Mouse (Mus musculus): Measurements from ENCODE around the gene Tomm40l. TPM values are rescaled to one million over a fixed set of nuclear protein-coding genes. Genes with fewer than 3 reads are reported as not detected.

Tomm40l gene
- polyA plus RNA-seq, 1 experiment from 2014 or later: 32.4 TPM

DNA sequence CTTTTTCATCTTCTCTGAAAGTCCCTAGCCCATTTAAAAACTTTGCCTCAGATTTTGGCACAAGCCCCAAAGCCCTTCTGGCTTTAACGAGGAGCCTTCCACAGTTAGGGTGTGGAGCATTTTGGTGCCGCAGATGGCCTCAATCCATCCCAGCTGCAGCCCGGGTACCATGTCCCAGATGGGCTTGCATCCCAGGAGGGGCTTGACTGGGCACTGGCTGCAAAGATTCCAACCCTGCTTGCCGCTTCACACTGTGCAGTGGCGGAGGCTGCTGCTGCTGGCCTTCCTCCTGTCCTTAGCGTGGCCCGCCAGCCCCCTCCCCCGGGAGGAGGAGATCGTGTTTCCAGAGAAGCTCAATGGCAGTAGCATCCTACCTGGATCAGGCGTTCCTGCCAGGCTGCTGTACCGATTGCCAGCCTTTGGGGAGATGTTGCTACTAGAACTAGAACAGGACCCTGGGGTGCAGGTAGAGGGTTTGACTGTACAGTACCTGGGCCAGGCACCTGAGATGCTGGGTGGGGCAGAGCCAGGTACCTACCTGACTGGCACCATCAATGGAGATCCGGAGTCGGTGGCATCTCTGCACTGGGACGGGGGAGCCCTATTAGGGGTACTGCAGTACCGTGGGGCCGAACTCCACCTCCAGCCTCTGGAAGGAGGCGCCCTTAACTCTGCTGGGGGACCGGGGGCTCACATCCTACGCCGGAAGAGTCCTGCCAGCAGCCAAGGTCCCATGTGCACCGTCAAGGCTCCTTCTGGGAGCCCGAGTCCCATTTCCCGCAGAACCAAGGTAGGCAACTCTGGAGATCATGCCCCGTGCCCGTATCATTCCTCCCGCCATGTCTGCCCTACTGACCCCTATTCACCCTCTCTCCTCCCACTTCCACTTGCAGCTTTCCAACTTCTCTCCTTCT is 28.6 kb upstream of the Tomm40l start, which contains the start of gene Ndufs2:
Gene Ndufs2 (minus strand): TSS at position 709 of the 914 bp plus-strand sequence.
- H3K27me3 ChIP-seq (ENCODE audit: insufficient read depth, low read length): no peaks in the 10 kb centered on the region
- peak within 1 kb of the TSS; percentile 86 for H3K27ac ChIP-seq
- H3K4me3 ChIP-seq (replicated peaks; ENCODE audit: low read depth, low read length): peak within 1 kb of the TSS; percentile 33
- no peak for DNase-seq (ENCODE audit: low spot score)
- H3K9ac ChIP-seq (ENCODE audit: low read depth, low read length): peak within 1 kb of the TSS; percentile 60
- ATAC-seq (replicated peaks; ENCODE audit: low FRiP score, low read depth): no peak
- no peak for TF ChIP-seq CTCF (IDR thresholded peaks at IDR 0.05; ENCODE audit: low read depth)
- peaks cover 34% of the 10 kb centered on the region for H3K4me1 ChIP-seq (replicated peaks; ENCODE audit: insufficient read depth, low read length)
- no peaks in the 10 kb centered on the region for H3K36me3 ChIP-seq (ENCODE audit: insufficient read depth, low read length)
- 6% methylated on average over 26 of the region's 26 CpGs for WGBS
- H3K4me2 ChIP-seq (ENCODE audit: low read length): peak within 1 kb of the TSS; percentile 75
- no peaks in the 10 kb centered on the region for H3K9me3 ChIP-seq (replicated peaks; ENCODE audit: low read length)

DNA sequence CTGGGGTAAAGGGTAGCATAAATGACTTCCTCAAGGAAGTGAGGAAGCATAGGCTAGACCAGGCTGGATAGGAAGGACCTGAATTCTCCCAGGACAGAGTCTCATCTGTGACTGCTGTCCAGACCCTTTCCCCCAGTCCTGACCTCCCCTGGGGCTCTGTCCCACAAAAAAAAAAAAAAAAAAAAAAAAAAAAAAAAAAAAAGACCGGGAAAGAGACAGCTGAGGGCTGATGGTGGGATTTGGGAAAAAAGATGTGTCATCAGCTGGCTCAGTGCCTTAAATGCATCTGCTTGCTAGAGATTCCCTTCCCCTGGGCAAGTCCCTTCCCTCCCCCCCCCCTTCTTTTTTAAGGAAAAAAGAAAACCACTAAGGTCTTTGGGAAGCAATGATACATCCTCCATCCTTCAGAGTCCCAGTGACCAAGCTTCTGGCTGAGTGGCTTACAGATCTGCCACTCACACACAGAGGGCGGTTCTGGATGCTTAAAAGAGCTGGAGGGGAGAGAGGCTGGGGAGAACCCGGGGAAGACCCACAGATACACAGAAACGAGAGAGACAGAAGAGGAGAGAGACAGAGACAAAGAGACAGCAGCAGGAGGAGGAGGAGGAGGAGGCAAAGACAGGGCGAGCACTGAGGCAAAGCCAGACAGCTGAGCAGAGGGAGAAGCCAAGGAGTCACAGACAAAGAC is 27.7 kb upstream of the Tomm40l start, which contains the start of gene Adamts4:
Gene Adamts4 (plus strand): TSS at position 509 of the 688 bp plus-strand sequence.
- DNase-seq (ENCODE audit: low spot score) (peak; percentile 87), ATAC-seq (replicated peaks; ENCODE audit: low FRiP score, low read depth) (no peak)
- Histone ChIP-seq H3K27me3 (ENCODE audit: insufficient read depth, low read length) (no peaks in the 10 kb centered on the region), H3K9me3 (replicated peaks; ENCODE audit: low read length) (no peaks in the 10 kb centered on the region), H3K36me3 (ENCODE audit: insufficient read depth, low read length) (0 out of 2 replicates have a peak, but pooled peaks cover 4% of the 10 kb centered on the region), H3K4me1 (replicated peaks; ENCODE audit: insufficient read depth, low read length) (peaks cover 38% of the 10 kb centered on the region), H3K27ac (peak within 1 kb of the TSS; percentile 86), H3K4me2 (ENCODE audit: low read length) (peak within 1 kb of the TSS; percentile 75), H3K4me3 (replicated peaks; ENCODE audit: low read depth, low read length) (peak within 1 kb of the TSS; percentile 33), H3K9ac (ENCODE audit: low read depth, low read length) (peak within 1 kb of the TSS; percentile 60)
- WGBS: 18% methylated on average over 5 of the region's 5 CpGs
- no peak for TF ChIP-seq CTCF (IDR thresholded peaks at IDR 0.05; ENCODE audit: low read depth)

DNA sequence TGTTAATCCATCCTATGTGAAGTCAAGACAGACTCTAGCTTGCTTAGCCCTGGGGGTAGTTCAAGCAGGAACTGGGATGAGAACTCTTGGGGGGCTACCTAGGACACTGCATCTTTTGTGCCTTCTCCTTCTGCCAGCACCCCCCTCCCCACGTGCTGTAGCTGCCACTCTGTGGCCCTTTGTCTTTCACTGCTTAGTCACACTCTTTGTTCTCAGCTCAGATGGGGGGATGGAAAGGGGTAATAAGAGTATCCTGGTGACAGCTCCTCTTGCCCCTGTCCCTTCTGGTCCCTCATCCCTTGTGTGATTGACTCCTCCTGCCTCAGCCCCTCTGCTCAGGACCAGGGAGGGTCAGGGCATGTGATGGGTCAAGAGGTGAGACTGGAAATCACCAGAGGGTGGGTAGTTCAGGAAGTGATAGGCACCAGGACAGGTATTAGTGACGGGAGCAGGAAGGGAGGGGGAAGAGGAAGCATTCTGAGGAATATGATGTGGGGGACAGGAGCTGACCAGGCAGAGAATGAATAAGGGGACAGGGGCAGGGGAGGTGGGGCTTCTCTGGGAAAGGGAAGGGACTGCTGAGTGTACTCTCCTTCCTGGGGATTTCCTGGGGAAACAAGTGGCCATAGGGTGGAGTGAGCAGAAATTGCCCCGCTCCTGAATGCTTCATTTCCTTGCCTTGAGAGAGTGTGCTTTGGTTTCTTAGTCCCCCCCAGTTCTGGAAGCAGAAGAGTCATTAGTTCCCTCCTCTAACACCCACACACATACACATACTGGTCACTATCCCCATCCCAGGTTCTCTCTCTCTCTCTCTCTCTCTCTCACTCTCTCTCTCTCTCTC is 26.3 kb upstream of the Tomm40l start:
- Histone ChIP-seq H3K4me2 (ENCODE audit: low read length) (no peak overlapping the region), H3K4me3 (replicated peaks; ENCODE audit: low read depth, low read length) (no peak overlapping the region), H3K9ac (ENCODE audit: low read depth, low read length) (no peak overlapping the region), H3K36me3 (ENCODE audit: insufficient read depth, low read length) (0 out of 2 replicates have a peak, but pooled peaks cover 4% of the 10 kb centered on the region), H3K9me3 (replicated peaks; ENCODE audit: low read length) (no peaks in the 10 kb centered on the region), H3K27me3 (ENCODE audit: insufficient read depth, low read length) (no peaks in the 10 kb centered on the region), H3K4me1 (replicated peaks; ENCODE audit: insufficient read depth, low read length) (peaks cover 38% of the 10 kb centered on the region), H3K27ac (peak overlapping the region; percentile 75)
- DNase-seq (ENCODE audit: low spot score): peak; percentile 61
- ATAC-seq (replicated peaks; ENCODE audit: low FRiP score, low read depth): no peak
- 44% methylated on average over 3 of the region's 3 CpGs for WGBS
- no peak for TF ChIP-seq CTCF (IDR thresholded peaks at IDR 0.05; ENCODE audit: low read depth)

DNA sequence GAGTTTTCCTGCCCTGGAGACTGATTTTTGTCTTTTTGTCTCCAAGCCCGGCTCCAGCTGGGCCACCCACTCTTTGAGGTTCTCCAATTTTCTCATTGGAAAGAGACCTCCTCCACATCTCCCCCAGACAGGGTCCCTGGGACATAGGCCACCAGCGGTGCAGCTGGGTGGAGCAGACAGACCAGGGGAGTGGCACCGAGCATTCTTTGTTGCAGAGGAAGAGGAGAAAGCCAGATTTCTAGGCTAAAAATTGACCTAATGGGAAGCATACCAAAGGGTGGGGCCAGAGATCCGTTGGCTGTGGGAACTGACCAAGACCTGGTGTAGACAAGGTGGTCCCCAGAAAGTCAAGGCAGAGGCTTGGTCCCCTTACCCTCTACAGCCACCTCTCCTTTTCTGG is 25.6 kb upstream of the Tomm40l start:
- no peak overlapping the region for H3K4me3 ChIP-seq (replicated peaks; ENCODE audit: low read depth, low read length)
- ATAC-seq (replicated peaks; ENCODE audit: low FRiP score, low read depth) (no peak), DNase-seq (ENCODE audit: low spot score) (no peak)
- 15% methylated on average over 4 of the region's 4 CpGs for WGBS
- H3K27me3 ChIP-seq (ENCODE audit: insufficient read depth, low read length): no peaks in the 10 kb centered on the region
- TF ChIP-seq CTCF (IDR thresholded peaks at IDR 0.05; ENCODE audit: low read depth): no peak
- H3K9ac ChIP-seq (ENCODE audit: low read depth, low read length): no peak overlapping the region
- peak overlapping the region; percentile 55 for H3K4me2 ChIP-seq (ENCODE audit: low read length)
- peaks cover 10% of the 10 kb centered on the region; the same call in 1 of the 2 replicates for H3K36me3 ChIP-seq (ENCODE audit: insufficient read depth, low read length)
- peak overlapping the region; percentile 75 for H3K27ac ChIP-seq
- H3K4me1 ChIP-seq (replicated peaks; ENCODE audit: insufficient read depth, low read length): peaks cover 38% of the 10 kb centered on the region
- H3K9me3 ChIP-seq (replicated peaks; ENCODE audit: low read length): no peaks in the 10 kb centered on the region

DNA sequence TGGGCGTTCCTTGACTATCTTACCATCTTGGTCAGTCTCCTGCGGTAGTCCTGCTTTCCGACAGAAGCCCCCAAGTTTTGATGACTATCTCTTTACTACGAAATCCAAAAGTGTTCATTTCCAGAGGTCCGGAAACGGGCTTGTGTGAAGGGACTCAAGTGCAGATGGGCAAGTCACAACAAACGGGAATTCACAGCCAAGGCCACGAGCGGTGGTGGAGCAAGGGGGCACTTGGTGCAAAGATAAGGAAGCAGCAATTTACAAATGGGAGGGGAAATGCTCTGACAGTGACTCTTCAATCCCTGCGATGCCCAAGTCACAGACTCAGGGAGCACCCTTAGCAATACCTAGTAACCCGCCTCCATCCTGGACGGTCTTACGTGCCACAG is 25.1 kb upstream of the Tomm40l start:
- 8% methylated on average over 13 of the region's 13 CpGs for WGBS
- ATAC-seq (replicated peaks; ENCODE audit: low FRiP score, low read depth): no peak

More for the DNA sequence above, 25.1 kb upstream of the Tomm40l start:
- peak overlapping the region; percentile 87 for H3K4me3 ChIP-seq (replicated peaks; ENCODE audit: low read depth, low read length)
- H3K4me2 ChIP-seq (ENCODE audit: low read length): peak overlapping the region; percentile 55
- H3K9ac ChIP-seq (ENCODE audit: low read depth, low read length): peak overlapping the region; percentile 6; the same call in 1 of the 2 replicates
- no peaks in the 10 kb centered on the region for H3K9me3 ChIP-seq (replicated peaks; ENCODE audit: low read length)
- H3K36me3 ChIP-seq (ENCODE audit: insufficient read depth, low read length): peaks cover 13% of the 10 kb centered on the region; the same call in 1 of the 2 replicates
- H3K27ac ChIP-seq: peak overlapping the region; percentile 75
- DNase-seq (ENCODE audit: low spot score): no peak
- H3K27me3 ChIP-seq (ENCODE audit: insufficient read depth, low read length): no peaks in the 10 kb centered on the region
- peaks cover 34% of the 10 kb centered on the region for H3K4me1 ChIP-seq (replicated peaks; ENCODE audit: insufficient read depth, low read length)
- no peak for TF ChIP-seq CTCF (IDR thresholded peaks at IDR 0.05; ENCODE audit: low read depth)
